Mouse (Mus musculus) frontal cortex, postnatal 25 days (tissue): ENCODE results near the gene Cops7a.

ENCODE experiments used
- DNase-seq, 2 experiments: peaks; one replicate each; pipeline ENCODE4 v3.0.0; 2022; ENCODE audit warnings: low spot score in 2 of 2

Gene Cops7a

DNA sequence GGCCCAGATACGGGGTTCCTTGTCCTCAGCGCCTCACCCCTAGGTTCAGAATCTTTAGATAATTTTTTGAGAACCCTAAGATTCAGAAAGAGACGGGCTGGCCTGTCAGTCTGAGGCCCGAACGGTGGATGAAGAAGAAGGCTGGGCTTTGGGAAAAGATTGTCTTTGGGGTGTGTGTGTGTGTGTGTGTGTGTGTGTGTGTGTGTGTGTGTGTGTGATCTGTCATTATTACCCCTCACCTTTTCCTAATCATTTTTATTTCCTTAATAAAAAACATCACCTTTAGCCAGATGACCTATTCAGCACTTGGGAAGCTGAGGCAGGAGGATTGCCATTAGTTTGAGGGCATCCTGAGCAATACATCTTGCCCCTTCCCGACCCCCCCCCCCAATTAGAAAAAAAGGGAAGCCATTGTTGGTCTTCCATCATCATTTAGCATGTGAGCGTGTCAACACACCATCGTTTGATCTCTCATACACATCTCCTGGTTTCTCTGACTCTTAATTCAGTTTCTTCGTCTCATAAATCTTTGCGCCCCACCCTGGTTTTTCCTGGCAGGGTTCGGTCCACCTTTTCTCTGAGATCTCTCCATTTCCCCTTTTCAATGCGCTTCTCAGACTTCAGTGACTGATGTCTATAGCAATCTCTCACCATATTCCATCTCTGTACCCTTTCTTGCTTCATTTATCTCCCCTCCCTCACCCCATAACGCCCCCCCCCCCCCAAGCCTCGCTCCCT lies 46.3 kb downstream of the Cops7a start:
- DNase-seq = no peak

DNA sequence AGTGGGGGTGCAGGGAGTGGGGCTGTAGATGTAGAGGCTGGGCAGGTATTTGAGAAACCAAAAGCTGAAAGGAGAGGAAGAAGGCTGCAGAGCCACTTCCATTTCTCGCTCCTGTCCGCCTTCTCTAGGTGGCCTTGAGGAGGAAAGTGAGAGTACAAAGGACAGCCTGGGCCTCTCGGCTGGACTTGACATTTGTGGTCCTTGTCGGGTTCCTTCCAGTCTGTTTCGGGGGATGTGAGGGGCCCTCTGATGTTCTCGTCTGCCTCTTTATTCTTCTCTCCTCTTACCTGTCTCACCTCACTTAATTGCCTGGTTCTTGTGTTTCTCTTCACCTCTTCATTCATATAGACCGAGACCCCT lies 47.0 kb downstream of the Cops7a start:
- no peak for DNase-seq

DNA sequence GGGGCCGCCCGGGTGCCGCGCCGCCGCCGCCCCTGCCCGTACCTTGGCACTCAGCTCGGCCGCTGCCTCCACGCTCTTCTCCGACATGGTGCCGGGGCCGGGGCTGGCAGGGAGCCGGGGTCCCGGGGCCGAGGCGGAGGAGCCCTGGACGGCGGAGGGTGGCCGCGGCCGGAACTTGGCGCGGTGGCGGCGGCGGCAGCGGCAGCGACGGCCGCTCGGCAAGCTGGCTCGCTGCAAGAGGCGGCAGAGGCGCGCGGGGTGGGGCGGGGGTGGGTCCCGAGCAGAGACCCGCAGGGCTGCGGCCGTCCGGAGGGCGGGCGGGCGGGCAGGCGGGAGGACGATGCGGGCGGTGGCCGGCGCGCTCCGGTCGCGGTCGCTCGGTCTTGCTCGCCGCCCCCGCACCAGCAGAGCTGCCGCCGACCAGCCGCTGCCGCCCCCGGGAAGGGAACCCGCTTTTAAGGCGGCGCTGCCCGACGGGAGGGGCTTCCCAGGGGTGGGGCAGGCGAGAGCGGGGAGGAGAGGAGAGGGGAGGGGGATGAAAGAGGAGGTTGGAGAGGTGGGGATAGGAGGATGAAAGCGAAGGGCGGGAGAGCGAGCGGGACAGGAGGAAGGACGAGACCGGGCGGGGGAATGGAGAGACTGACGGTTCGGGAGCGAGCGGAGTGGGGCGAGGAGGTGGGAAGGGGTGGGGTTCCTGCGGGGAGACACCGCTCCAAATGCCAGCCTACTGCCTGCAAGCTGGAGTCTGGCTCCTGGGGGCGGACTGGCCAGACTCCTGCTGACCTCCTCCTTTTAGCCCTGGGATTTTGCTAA lies 47.6 kb downstream of the Cops7a start:
- DNase-seq = peak; percentile 62 to 81

DNA sequence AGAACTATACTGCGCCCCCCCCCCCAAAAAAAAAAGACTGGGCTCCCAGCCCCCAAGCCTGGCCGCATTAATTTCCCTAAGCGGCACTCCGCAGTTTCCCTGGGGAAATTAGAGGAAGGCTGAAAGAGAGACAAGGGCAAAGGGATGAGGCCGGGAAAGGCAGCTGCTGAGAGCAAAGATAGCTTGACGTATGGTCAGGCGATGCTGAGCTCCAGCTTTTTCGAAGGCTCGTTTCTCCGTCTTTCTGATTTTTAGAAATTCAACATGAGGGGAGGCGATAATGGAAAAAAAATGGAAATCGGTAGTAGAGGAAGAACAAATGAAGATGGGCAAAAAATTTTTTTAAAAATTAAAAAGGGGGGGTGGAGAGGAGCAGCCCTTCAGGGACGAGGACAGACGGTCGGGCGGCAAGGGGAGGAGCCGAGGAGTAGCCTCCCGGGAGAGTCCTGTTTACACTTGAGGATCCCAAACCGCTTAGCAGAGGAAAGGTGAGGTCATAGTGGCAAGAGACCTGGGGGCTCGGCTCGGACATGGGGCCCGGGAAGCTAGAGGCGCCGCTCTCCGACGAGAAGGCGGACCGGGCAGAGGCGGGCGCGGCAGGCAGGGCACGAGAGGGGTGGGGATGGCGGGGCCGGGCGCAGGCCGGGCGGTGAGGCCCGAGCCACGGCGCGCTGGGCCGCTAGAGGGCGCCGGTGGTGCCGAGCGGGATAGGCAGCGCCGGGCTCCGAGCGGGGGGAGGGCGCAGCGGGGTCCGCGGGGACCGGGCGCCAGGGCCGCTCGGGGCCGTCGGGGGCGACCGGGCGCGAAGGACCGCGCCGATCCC lies 48.4 kb downstream of the Cops7a start:
- peak; percentile 75 to 86 for DNase-seq

DNA sequence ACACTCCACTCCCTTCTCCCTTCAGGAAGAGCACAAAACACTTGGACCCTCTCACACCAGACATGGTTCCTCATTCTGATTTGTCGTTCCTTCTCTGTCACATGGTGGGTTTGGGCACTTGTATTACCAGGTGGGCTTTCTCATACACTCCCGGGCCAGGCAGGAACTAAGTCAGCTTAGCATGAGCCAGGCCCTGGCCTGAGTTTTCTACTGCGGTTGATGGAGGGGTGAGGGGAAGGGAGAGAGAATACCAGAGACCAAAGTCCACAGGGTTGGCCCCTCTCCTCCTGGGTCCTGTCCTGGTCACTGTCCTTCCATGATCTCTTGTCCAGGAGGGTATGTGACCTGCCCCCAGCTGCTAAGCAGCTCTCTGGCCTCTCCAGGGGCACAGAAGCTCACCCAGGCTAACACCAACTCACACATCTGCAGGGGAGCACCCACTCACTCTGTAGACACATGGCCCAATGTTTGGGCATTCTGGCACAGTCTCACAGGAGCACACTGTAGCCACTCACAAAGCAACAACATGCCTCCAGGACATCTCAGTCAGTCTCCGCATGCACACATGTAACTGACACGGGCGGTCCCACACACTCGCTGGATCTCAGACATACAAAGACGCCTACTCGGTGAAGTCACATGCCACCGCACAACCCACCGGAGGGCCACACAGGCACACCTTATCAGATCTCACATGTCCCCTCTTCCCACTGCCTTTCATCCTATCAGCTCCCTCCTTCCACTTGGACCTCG lies 49.2 kb downstream of the Cops7a start:
- DNase-seq = peak; percentile 42 to 57

DNA sequence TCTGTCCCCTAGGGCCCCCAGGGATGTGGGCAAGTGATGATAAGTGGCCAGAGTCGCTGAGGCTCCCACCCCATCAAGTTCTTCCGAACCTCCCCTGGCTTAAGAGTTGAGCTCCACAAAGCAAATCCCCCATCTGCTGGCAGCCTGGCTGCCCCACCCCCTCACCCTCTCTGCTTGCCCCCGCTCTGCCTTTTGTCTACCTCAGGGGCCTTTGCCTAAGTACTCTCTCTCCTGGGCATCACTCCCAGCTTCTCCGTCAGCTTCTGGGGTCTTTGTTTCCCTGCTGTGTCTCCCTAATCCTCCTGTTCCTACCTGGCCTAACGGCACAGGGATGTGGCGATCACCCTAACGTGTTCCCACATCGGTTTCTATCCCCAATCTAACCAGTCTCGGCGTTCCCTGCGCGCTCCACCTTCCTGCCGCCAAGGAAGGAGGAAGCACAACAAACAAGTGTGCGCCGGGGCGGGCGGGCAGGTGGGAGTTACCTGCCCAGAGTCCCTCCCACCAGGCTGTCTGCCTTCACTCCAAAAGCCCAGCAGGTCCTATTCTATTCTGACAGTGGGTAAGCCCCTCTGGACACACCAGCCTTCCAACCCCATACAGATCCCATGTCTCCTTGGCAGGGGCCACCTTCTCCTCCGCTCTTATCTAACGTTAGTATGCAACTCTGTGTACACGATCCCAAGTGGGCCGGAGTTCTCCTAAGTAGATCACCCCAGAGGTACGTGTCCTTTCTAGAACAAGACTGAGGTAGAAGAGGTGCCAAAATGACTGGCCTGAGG lies 50.0 kb downstream of the Cops7a start:
- DNase-seq = peak in 1 of 2 experiments; percentile 27

DNA sequence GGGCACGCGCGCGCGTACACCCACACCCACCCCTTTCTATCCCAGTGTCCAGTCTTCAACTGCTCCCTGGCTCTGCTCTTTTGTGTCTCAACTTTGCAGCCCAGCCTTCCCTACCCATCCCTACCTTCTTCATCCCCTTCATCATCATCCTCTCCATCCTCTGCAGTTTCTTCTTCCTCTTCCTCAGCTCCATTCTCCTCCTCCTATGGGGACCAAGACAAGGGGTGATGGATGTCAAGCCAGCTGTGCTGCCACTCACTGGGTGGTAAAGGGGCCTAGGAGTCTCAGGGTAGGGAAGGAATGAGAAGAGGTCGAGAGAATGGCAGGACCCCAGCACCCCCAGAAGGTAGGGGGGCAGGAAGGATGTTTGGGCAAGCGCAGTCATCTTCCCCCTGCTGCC lies 50.8 kb downstream of the Cops7a start:
- no peak for DNase-seq

DNA sequence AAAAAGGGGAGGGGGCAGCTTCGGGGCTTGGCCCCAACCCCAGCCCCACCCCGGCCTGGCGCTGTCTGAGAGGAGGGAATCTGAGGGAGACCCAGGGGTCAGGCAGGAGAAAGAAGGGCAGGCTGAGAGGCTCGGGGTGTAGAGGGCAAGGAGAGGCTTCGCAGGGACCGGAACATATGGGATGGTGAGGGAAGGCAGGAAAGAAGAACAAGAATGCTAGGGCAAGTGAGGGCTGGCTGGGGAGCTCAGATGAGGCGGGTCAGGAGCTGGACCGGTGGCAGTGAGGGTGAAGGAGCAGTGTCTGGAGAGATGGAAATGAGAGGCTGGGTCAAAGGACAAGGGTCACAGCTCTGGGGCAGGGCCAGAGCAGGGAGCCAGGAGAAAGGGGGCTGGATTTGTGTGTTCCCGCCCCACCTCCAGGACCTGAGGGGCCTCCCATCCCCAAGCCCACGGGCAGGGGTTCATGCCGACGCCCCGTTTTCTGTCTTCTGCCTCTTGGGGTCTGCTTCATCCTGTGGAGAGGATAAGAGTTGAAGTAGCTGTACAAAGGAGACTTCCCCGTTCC lies 51.5 kb downstream of the Cops7a start:
- DNase-seq = no peak

DNA sequence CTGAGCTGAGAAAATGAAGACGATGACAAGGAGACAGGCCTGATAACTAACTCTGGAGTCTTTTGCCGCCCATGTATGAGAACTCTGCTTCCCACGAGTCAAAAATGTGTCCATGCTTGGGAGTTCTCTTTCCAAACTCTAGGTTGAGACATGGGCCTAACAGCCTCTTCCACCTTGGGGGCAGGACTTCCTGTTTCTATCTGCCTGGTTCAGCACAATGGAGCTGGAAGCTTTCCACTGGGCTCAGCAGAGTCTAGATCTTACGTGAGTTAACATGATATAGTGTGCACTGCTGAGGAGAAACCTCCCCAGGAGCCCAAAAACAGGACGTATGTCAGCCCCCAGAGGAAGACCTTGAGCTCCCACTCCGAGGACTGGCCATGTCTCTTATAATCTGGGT lies 52.1 kb downstream of the Cops7a start:
- no peak for DNase-seq

DNA sequence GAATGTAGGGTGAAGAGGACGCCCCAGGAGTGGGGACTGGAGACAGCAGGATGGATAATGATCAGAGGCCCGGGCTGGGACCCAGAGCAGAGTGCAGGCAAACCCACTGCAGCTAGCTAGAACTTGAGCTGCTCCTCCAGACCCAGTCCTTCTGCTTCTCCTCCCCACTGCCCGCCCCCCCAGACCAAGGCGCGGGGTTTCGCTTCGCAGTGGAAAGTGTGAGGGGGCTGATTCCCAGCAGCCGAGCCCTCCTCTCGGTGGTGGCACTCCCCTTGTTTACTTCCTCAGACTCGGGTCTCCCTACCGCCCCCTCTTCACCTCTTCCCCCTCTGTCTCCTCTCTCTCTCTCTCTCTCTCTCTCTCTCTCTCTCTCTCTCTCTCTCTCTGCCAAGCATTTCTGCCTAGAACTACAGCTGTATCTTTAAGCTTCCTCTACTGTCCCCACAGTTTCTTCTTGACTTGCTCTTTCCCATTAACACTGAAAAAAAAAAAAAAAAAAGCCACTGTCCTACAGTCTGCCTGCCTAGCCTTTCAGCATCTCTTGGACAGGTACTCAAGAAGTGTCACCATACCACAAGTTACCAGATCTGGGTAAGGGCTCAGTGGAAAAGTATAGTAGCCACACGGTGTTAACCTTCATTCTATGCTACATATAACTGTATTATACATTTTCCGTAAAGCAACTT lies 53.7 kb downstream of the Cops7a start, which contains the start of gene Lag3:
TSS of gene Lag3 (minus strand) at position 173 of the 686 bp plus-strand sequence.
- DNase-seq = no peak

DNA sequence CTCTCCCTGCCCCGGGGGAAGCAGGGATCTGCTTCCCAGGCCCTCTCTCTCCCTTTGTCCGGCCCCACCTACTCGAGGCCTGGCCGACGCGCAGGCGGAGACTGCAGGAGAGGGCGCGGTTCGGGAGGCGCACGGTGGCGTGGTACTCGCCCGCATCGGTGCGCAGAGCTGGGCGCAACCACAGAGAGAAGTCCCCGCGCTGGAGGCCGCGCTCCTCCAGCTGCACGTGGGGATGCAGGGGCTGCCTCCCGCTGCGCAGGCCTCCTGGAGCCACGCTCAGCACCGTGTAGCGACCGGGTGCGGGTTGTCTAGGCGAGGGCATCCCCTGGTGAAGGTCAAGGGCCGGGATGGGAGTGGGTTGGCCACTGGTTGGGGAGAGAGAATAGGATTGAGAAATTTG lies 55.3 kb downstream of the Cops7a start:
- no peak for DNase-seq
